Mouse (Mus musculus): ENCODE measurements at regions not wholly inside any gene's neighbourhood (a gene's known extent, or its start where the extent isn't known, plus 50 kb on each side); places are given as distances from the start of the nearest gene placed in this dataset.

DNA sequence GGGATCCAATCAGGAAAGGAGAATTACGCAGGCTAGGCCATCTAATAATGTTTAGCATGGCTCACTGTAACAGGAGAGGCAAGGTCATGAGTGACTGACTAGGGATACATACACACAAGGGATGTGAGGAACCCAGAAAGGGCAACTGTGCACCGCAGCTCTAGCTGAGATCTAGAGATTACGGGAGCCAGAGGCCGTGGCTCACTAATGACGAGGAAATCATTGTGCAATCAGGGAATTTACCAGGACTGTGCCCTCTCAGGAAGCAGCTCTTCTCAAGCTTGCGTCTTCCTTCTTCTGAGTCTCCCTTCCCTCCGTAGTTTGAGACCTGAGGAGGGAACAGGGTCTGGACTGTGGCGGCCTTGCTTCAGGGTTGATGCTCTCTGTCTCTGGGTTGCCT, 61.6 kb upstream of the Dlk1 start:
- Histone ChIP-seq H3K27me3 (ENCODE audit: control insufficient read depth, insufficient read depth, low read length) (no peaks in the 10 kb centered on the region), H3K4me1 (ENCODE audit: control insufficient read depth, insufficient read depth, insufficient read length) (no peaks in the 10 kb centered on the region; the same call in 1 of the 2 replicates), H3K36me3 (ENCODE audit: control insufficient read depth, insufficient read depth, low read length) (no peaks in the 10 kb centered on the region), H3K4me3 (ENCODE audit: extremely low read depth, insufficient read depth, insufficient read length) (no peak overlapping the region), H3K27ac (ENCODE audit: insufficient read depth, low read length) (no peak overlapping the region)
- no peak for DNase-seq (ENCODE audit: low read depth in 1 of 2, low spot score in 2 of 2)
- TF ChIP-seq POLR2A (IDR thresholded peaks at IDR 0.05; ENCODE audit: low read depth, low read length): no peak
- TF ChIP-seq CTCF (IDR thresholded peaks at IDR 0.05; ENCODE audit: extremely low read depth, insufficient read depth, insufficient read length, insufficient replicate concordance): no peak
- WGBS: 51% methylated on average over 8 of the region's 8 CpGs

- 54% methylated on average over 8 of the region's 8 CpGs for WGBS
- H3K36me3 ChIP-seq (ENCODE audit: control insufficient read depth, insufficient read depth, low read length): no peaks in the 10 kb centered on the region
- no peak for TF ChIP-seq POLR2A (IDR thresholded peaks at IDR 0.05; ENCODE audit: low read depth, low read length)
- TF ChIP-seq CTCF (IDR thresholded peaks at IDR 0.05; ENCODE audit: extremely low read depth, insufficient read depth, insufficient read length, insufficient replicate concordance): no peak
- no peak overlapping the region for H3K4me3 ChIP-seq (ENCODE audit: extremely low read depth, insufficient read depth, insufficient read length)
- H3K27ac ChIP-seq (ENCODE audit: insufficient read depth, low read length): no peak overlapping the region
- H3K4me1 ChIP-seq (ENCODE audit: control insufficient read depth, insufficient read depth, insufficient read length): no peaks in the 10 kb centered on the region; the same call in 1 of the 2 replicates
- no peak for DNase-seq (ENCODE audit: low read depth in 1 of 2, low spot score in 2 of 2)
- no peaks in the 10 kb centered on the region for H3K27me3 ChIP-seq (ENCODE audit: control insufficient read depth, insufficient read depth, low read length)
Measured at GRCm38 (mm10) chr12:109393326-109393725, 59.3 kb upstream of the Dlk1 start.

DNA sequence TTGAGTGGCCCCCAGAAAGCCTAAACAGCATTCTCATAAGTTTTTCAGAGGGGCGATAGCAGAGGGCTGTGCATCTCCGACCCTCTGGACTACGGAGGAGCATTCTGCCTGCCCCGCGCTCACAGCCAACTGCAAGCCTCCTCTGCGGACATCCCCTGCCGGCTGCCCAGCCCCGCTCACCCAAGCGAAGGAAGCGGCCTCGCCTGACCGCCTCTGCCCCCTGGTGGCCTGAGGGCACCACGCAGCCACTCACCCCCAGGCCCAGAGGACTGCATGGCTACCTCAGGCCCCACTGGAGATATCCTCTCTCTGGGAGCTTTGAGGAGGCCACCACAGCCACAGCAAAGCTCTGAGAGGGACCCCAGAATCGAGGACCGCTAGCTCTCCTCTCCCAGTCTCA, 58.8 kb upstream of the Dlk1 start:
- 8% methylated on average over 15 of the region's 15 CpGs for WGBS
- Histone ChIP-seq H3K4me1 (ENCODE audit: control insufficient read depth, insufficient read depth, insufficient read length) (no peaks in the 10 kb centered on the region; the same call in 1 of the 2 replicates), H3K27me3 (ENCODE audit: control insufficient read depth, insufficient read depth, low read length) (no peaks in the 10 kb centered on the region), H3K36me3 (ENCODE audit: control insufficient read depth, insufficient read depth, low read length) (no peaks in the 10 kb centered on the region), H3K27ac (ENCODE audit: insufficient read depth, low read length) (no peak overlapping the region), H3K4me3 (ENCODE audit: extremely low read depth, insufficient read depth, insufficient read length) (no peak overlapping the region)
- TF ChIP-seq POLR2A (IDR thresholded peaks at IDR 0.05; ENCODE audit: low read depth, low read length) (no peak), CTCF (IDR thresholded peaks at IDR 0.05; ENCODE audit: extremely low read depth, insufficient read depth, insufficient read length, insufficient replicate concordance) (peak; percentile 91)
- peak in 1 of 2 experiments; percentile 65 for DNase-seq (ENCODE audit: low read depth in 1 of 2, low spot score in 2 of 2)

- Histone ChIP-seq H3K36me3 (ENCODE audit: control insufficient read depth, insufficient read depth, low read length) (no peaks in the 10 kb centered on the region), H3K4me3 (ENCODE audit: extremely low read depth, insufficient read depth, insufficient read length) (no peak overlapping the region), H3K4me1 (ENCODE audit: control insufficient read depth, insufficient read depth, insufficient read length) (no peaks in the 10 kb centered on the region; the same call in 1 of the 2 replicates), H3K27ac (ENCODE audit: insufficient read depth, low read length) (no peak overlapping the region), H3K27me3 (ENCODE audit: control insufficient read depth, insufficient read depth, low read length) (no peaks in the 10 kb centered on the region)
- TF ChIP-seq CTCF (IDR thresholded peaks at IDR 0.05; ENCODE audit: extremely low read depth, insufficient read depth, insufficient read length, insufficient replicate concordance) (no peak), POLR2A (IDR thresholded peaks at IDR 0.05; ENCODE audit: low read depth, low read length) (no peak)
- DNase-seq (ENCODE audit: low read depth in 1 of 2, low spot score in 2 of 2): no peak
- 93% methylated on average over 11 of the region's 11 CpGs for WGBS
Measured at GRCm38 (mm10) chr12:109394396-109394795, 58.2 kb upstream of the Dlk1 start.

GRCm38 (mm10) chr12:109396614-109397013, 56.0 kb upstream of the Dlk1 start:
- Histone ChIP-seq H3K4me1 (ENCODE audit: control insufficient read depth, insufficient read depth, insufficient read length) (no peaks in the 10 kb centered on the region; the same call in 1 of the 2 replicates), H3K36me3 (ENCODE audit: control insufficient read depth, insufficient read depth, low read length) (no peaks in the 10 kb centered on the region), H3K27ac (ENCODE audit: insufficient read depth, low read length) (no peak overlapping the region), H3K4me3 (ENCODE audit: extremely low read depth, insufficient read depth, insufficient read length) (no peak overlapping the region), H3K27me3 (ENCODE audit: control insufficient read depth, insufficient read depth, low read length) (no peaks in the 10 kb centered on the region)
- WGBS: 82% methylated on average over 6 of the region's 6 CpGs
- TF ChIP-seq POLR2A (IDR thresholded peaks at IDR 0.05; ENCODE audit: low read depth, low read length) (no peak), CTCF (IDR thresholded peaks at IDR 0.05; ENCODE audit: extremely low read depth, insufficient read depth, insufficient read length, insufficient replicate concordance) (no peak)
- no peak for DNase-seq (ENCODE audit: low read depth in 1 of 2, low spot score in 2 of 2)

DNA sequence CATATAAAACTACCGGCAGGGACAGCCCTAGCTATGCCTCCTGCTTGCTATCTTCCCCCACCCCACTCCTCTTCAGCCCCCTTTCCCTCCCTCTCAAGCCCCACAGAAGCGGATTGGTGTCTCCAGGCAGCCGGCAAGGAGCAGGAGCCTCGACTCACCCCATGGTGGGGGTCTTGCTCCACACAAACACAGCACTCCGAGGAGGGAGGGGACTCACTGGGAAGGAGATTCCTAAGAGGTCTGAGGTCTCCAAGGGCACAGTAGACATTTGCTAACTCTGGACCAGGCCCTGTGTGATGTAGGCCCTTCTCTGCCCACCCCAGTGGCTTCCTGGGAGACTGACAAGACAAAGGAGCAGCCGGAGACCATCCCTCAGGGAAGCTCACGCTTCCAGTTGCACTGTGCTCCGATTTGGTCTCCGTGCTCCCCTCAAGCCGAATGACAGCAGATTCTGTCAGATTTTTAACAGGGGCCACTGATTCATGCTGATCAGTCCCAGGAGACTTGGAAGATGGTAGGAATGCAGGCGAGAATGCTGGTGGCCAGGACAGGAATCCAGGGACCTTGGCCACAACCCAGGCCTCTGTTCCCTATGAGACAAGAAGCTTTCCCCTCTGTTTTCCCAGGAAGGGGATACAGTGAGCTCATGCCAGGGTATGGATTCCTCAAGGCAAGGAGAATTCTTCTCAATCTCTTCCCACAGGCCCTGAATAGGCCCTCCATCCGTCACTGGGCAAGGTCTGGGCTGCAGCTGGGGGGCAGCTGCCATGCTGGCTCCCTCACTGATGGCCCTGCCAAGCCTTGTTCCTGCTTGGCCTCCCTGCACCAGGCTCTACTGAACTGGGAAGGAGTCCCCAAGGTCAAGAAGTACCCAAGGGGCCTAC, 55.2 kb upstream of the Dlk1 start:
- Histone ChIP-seq H3K27ac (ENCODE audit: insufficient read depth, low read length) (no peak overlapping the region), H3K36me3 (ENCODE audit: control insufficient read depth, insufficient read depth, low read length) (no peaks in the 10 kb centered on the region), H3K4me1 (ENCODE audit: control insufficient read depth, insufficient read depth, insufficient read length) (no peaks in the 10 kb centered on the region; the same call in 1 of the 2 replicates), H3K4me3 (ENCODE audit: extremely low read depth, insufficient read depth, insufficient read length) (no peak overlapping the region), H3K27me3 (ENCODE audit: control insufficient read depth, insufficient read depth, low read length) (no peaks in the 10 kb centered on the region)
- 84% methylated on average over 12 of the region's 12 CpGs for WGBS
- no peak for DNase-seq (ENCODE audit: low read depth in 1 of 2, low spot score in 2 of 2)
- no peak for TF ChIP-seq POLR2A (IDR thresholded peaks at IDR 0.05; ENCODE audit: low read depth, low read length)
- TF ChIP-seq CTCF (IDR thresholded peaks at IDR 0.05; ENCODE audit: extremely low read depth, insufficient read depth, insufficient read length, insufficient replicate concordance): no peak

- no peak for DNase-seq (ENCODE audit: low read depth in 1 of 2, low spot score in 2 of 2)
- Histone ChIP-seq H3K4me1 (ENCODE audit: control insufficient read depth, insufficient read depth, insufficient read length) (no peaks in the 10 kb centered on the region; the same call in 1 of the 2 replicates), H3K27ac (ENCODE audit: insufficient read depth, low read length) (no peak overlapping the region), H3K36me3 (ENCODE audit: control insufficient read depth, insufficient read depth, low read length) (no peaks in the 10 kb centered on the region), H3K4me3 (ENCODE audit: extremely low read depth, insufficient read depth, insufficient read length) (no peak overlapping the region), H3K27me3 (ENCODE audit: control insufficient read depth, insufficient read depth, low read length) (no peaks in the 10 kb centered on the region)
- TF ChIP-seq CTCF (IDR thresholded peaks at IDR 0.05; ENCODE audit: extremely low read depth, insufficient read depth, insufficient read length, insufficient replicate concordance): no peak
- TF ChIP-seq POLR2A (IDR thresholded peaks at IDR 0.05; ENCODE audit: low read depth, low read length): no peak
- WGBS: 54% methylated on average over 7 of the region's 7 CpGs
Measured at GRCm38 (mm10) chr12:109398473-109398872, 54.1 kb upstream of the Dlk1 start.
